Mouse (Mus musculus) hindlimb bud, embryonic 11.5 days (tissue): Measurements from ENCODE around the gene Rsf1.

Source experiments
- DNase-seq: peaks from one replicate; pipeline ENCODE4 v3.0.0-alpha.2; 2012; ENCODE audit warnings: low read depth, low spot score; ENCODE audit errors: extremely low spot score

Gene Rsf1

GRCm38 (mm10) chr7:97579067-97579975, at the start of gene Rsf1, which contains the start of gene Aamdc:
Gene Rsf1, plus strand, starts transcription at chr7:97579889.
Gene Aamdc, minus strand, starts transcription at chr7:97579497.
- DNase-seq = peak; percentile 92

- DNase-seq = no peak
Observed at GRCm38 (mm10) chr7:97535531-97535930, 44.2 kb upstream of the Rsf1 start.

- DNase-seq = no peak
Observed at GRCm38 (mm10) chr7:97536571-97536970, 43.1 kb upstream of the Rsf1 start.

GRCm38 (mm10) chr7:97546462-97546861, 33.2 kb upstream of the Rsf1 start:
- no peak for DNase-seq

- no peak for DNase-seq
Observed at GRCm38 (mm10) chr7:97549301-97549700, 30.4 kb upstream of the Rsf1 start.

- DNase-seq = no peak
Observed at GRCm38 (mm10) chr7:97550673-97551072, 29.0 kb upstream of the Rsf1 start.

GRCm38 (mm10) chr7:97563576-97563975, 16.1 kb upstream of the Rsf1 start:
- DNase-seq = no peak

- no peak for DNase-seq
Observed at GRCm38 (mm10) chr7:97569372-97569771, 10.3 kb upstream of the Rsf1 start.

- no peak for DNase-seq
Observed at GRCm38 (mm10) chr7:97570389-97570788, 9.3 kb upstream of the Rsf1 start.

- no peak for DNase-seq
Observed at GRCm38 (mm10) chr7:97578361-97579066, 1.2 kb upstream of the Rsf1 start.

- DNase-seq = no peak
Observed at GRCm38 (mm10) chr7:97579976-97580842, 520 bp downstream of the Rsf1 start.

- peak; percentile 54 for DNase-seq
Observed at GRCm38 (mm10) chr7:97580843-97581214, 1.1 kb downstream of the Rsf1 start.

GRCm38 (mm10) chr7:97588506-97588905, 8.8 kb downstream of the Rsf1 start:
- no peak for DNase-seq

GRCm38 (mm10) chr7:97590488-97590887, 10.8 kb downstream of the Rsf1 start:
- no peak for DNase-seq

- DNase-seq = no peak
Observed at GRCm38 (mm10) chr7:97591336-97591735, 11.6 kb downstream of the Rsf1 start.

GRCm38 (mm10) chr7:97592396-97592795, 12.7 kb downstream of the Rsf1 start:
- DNase-seq = no peak

GRCm38 (mm10) chr7:97593535-97593934, 13.8 kb downstream of the Rsf1 start:
- no peak for DNase-seq

GRCm38 (mm10) chr7:97598548-97598947, 18.9 kb downstream of the Rsf1 start:
- DNase-seq = no peak

GRCm38 (mm10) chr7:97621346-97621745, 41.7 kb downstream of the Rsf1 start:
- no peak for DNase-seq

- no peak for DNase-seq
Observed at GRCm38 (mm10) chr7:97622676-97623075, 43.0 kb downstream of the Rsf1 start.

- no peak for DNase-seq
Observed at GRCm38 (mm10) chr7:97623402-97623801, 43.7 kb downstream of the Rsf1 start.
